Mouse (Mus musculus) limb, embryonic 10.5 days (tissue): ENCODE data around the gene Prkcq. TPM values are rescaled to one million over a fixed set of nuclear protein-coding genes. Genes with fewer than 3 reads are reported as not detected.

Experiments used
- DNase-seq: peaks from one replicate; pipeline ENCODE4 v3.0.0-alpha.2; 2017; ENCODE audit warnings: low spot score
- H3K27ac ChIP-seq: fragments of 300-500 bp; sonication (generic); 2 replicates; pipeline ENCODE4 v1.5.1; 2016; ENCODE audit warnings: mild to moderate bottlenecking
- H3K27me3 ChIP-seq: fragments of 300-500 bp; sonication (generic); 2 replicates; pipeline ENCODE4 v1.6.1; 2016; ENCODE audit warnings: low read depth, mild to moderate bottlenecking; ENCODE audit not compliant: poor library complexity, severe bottlenecking
- H3K36me3 ChIP-seq: fragments of 300-500 bp; sonication (generic); 2 replicates; pipeline ENCODE4 v1.6.1; 2016; ENCODE audit warnings: mild to moderate bottlenecking, moderate library complexity
- H3K4me1 ChIP-seq: fragments of 300-500 bp; sonication (generic); 2 replicates; pipeline ENCODE4 v1.6.1; 2016
- H3K4me3 ChIP-seq: fragments of 300-500 bp; sonication (generic); 2 replicates; pipeline ENCODE4 v1.5.1; 2016; ENCODE audit warnings: mild to moderate bottlenecking, moderate library complexity
- H3K9me3 ChIP-seq: fragments of 300-500 bp; sonication (generic); replicated peaks from 2 replicates; pipeline ENCODE4 v1.6.1; 2016; ENCODE audit warnings: mild to moderate bottlenecking
- WGBS: fragments of 180-500 bp; shearing (Covaris S2); methylation state at CpG from one replicate; pipeline ENCODE4 v1.1.7; 2016; 5-methylcytosine and 5-hydroxymethylcytosine counted together
- polyA plus RNA-seq: library from polyadenylated mRNA; unstranded; fragments of >200 nt; fragmentation: Nextera tagmentation; extraction: Ambion mirVana; gene quantifications from 2 replicates; pipeline ENCODE4 v1.2.1, GENCODE M21; 2016

The Prkcq gene
- polyA plus RNA-seq, 1 experiment from 2014 or later: 0.90 TPM

GRCm38 (mm10) chr2:11210241-11210916 is 38.5 kb downstream of the Prkcq start:
- Histone ChIP-seq H3K36me3 (no peaks in the 10 kb centered on the region), H3K9me3 (no peaks in the 10 kb centered on the region), H3K27me3 (no peaks in the 10 kb centered on the region), H3K4me3 (no peak overlapping the region), H3K27ac (no peak overlapping the region), H3K4me1 (no peaks in the 10 kb centered on the region)
- 76% methylated on average over 8 of the region's 8 CpGs for WGBS
- DNase-seq: no peak

GRCm38 (mm10) chr2:11211961-11212562 is 40.2 kb downstream of the Prkcq start:
- DNase-seq: no peak
- WGBS: 65% methylated on average over 7 of the region's 7 CpGs

GRCm38 (mm10) chr2:11216421-11216820 is 44.5 kb downstream of the Prkcq start:
- no peak for DNase-seq
- H3K36me3 ChIP-seq: no peaks in the 10 kb centered on the region
- 74% methylated on average over 4 of the region's 4 CpGs for WGBS
- H3K4me1 ChIP-seq: no peaks in the 10 kb centered on the region
- H3K27me3 ChIP-seq: no peaks in the 10 kb centered on the region
- H3K4me3 ChIP-seq: no peak overlapping the region
- no peaks in the 10 kb centered on the region for H3K9me3 ChIP-seq
- H3K27ac ChIP-seq: no peak overlapping the region

More at GRCm38 (mm10) chr2:11211961-11212562, 40.2 kb downstream of the Prkcq start:
- Histone ChIP-seq H3K4me1 (no peaks in the 10 kb centered on the region), H3K27me3 (no peaks in the 10 kb centered on the region), H3K36me3 (no peaks in the 10 kb centered on the region), H3K4me3 (no peak overlapping the region), H3K9me3 (no peaks in the 10 kb centered on the region), H3K27ac (no peak overlapping the region)

- Histone ChIP-seq H3K36me3 (no peaks in the 10 kb centered on the region), H3K9me3 (no peaks in the 10 kb centered on the region), H3K4me1 (no peaks in the 10 kb centered on the region), H3K4me3 (no peak overlapping the region), H3K27ac (no peak overlapping the region), H3K27me3 (no peaks in the 10 kb centered on the region)
- 76% methylated on average over 5 of the region's 5 CpGs for WGBS
- DNase-seq: no peak
Measured at GRCm38 (mm10) chr2:11216847-11217246, 44.9 kb downstream of the Prkcq start.

- H3K4me3 ChIP-seq: no peak overlapping the region
- no peak overlapping the region for H3K27ac ChIP-seq
- no peaks in the 10 kb centered on the region for H3K9me3 ChIP-seq
- no peaks in the 10 kb centered on the region for H3K4me1 ChIP-seq
- no peaks in the 10 kb centered on the region for H3K27me3 ChIP-seq
- H3K36me3 ChIP-seq: no peaks in the 10 kb centered on the region
- 86% methylated on average over 5 of the region's 5 CpGs for WGBS
- DNase-seq: no peak
Measured at GRCm38 (mm10) chr2:11218122-11218521, 46.2 kb downstream of the Prkcq start.

- Histone ChIP-seq H3K27me3 (no peaks in the 10 kb centered on the region), H3K36me3 (no peaks in the 10 kb centered on the region), H3K4me1 (no peaks in the 10 kb centered on the region), H3K4me3 (no peak overlapping the region), H3K9me3 (no peaks in the 10 kb centered on the region), H3K27ac (no peak overlapping the region)
- 97% methylated on average over 2 of the region's 2 CpGs for WGBS
- no peak for DNase-seq
Measured at GRCm38 (mm10) chr2:11219262-11219661, 47.4 kb downstream of the Prkcq start.

GRCm38 (mm10) chr2:11224808-11225484 is 53.0 kb downstream of the Prkcq start:
- Histone ChIP-seq H3K4me3 (no peak overlapping the region), H3K27me3 (no peaks in the 10 kb centered on the region), H3K4me1 (no peaks in the 10 kb centered on the region), H3K27ac (no peak overlapping the region), H3K9me3 (no peaks in the 10 kb centered on the region), H3K36me3 (no peaks in the 10 kb centered on the region)
- 88% methylated on average over 3 of the region's 3 CpGs for WGBS
- no peak for DNase-seq

- no peak for DNase-seq
- Histone ChIP-seq H3K27ac (no peak overlapping the region), H3K36me3 (no peaks in the 10 kb centered on the region), H3K4me1 (no peaks in the 10 kb centered on the region), H3K4me3 (no peak overlapping the region), H3K9me3 (no peaks in the 10 kb centered on the region), H3K27me3 (no peaks in the 10 kb centered on the region)
- WGBS: 87% methylated on average over 5 of the region's 5 CpGs
Measured at GRCm38 (mm10) chr2:11225485-11225876, 53.6 kb downstream of the Prkcq start.

- Histone ChIP-seq H3K4me1 (no peaks in the 10 kb centered on the region), H3K9me3 (no peaks in the 10 kb centered on the region), H3K4me3 (no peak overlapping the region), H3K27me3 (no peaks in the 10 kb centered on the region), H3K27ac (no peak overlapping the region), H3K36me3 (no peaks in the 10 kb centered on the region)
- DNase-seq: no peak
- WGBS: 91% methylated on average over 7 of the region's 7 CpGs
Measured at GRCm38 (mm10) chr2:11226555-11226954, 54.6 kb downstream of the Prkcq start.

GRCm38 (mm10) chr2:11229126-11229525 is 57.2 kb downstream of the Prkcq start:
- DNase-seq: no peak
- Histone ChIP-seq H3K27ac (no peak overlapping the region), H3K4me1 (no peaks in the 10 kb centered on the region), H3K36me3 (no peaks in the 10 kb centered on the region), H3K27me3 (no peaks in the 10 kb centered on the region), H3K4me3 (no peak overlapping the region), H3K9me3 (no peaks in the 10 kb centered on the region)
- WGBS: 74% methylated on average over 2 of the region's 2 CpGs

GRCm38 (mm10) chr2:11231118-11231517 is 59.2 kb downstream of the Prkcq start:
- Histone ChIP-seq H3K27me3 (no peaks in the 10 kb centered on the region), H3K36me3 (no peaks in the 10 kb centered on the region), H3K27ac (no peak overlapping the region), H3K4me1 (no peaks in the 10 kb centered on the region), H3K9me3 (no peaks in the 10 kb centered on the region), H3K4me3 (no peak overlapping the region)
- WGBS: 77% methylated on average over 3 of the region's 3 CpGs
- no peak for DNase-seq

GRCm38 (mm10) chr2:11231988-11232387 is 60.1 kb downstream of the Prkcq start:
- Histone ChIP-seq H3K36me3 (no peaks in the 10 kb centered on the region), H3K27ac (no peak overlapping the region), H3K27me3 (no peaks in the 10 kb centered on the region), H3K9me3 (no peaks in the 10 kb centered on the region), H3K4me3 (no peak overlapping the region), H3K4me1 (no peaks in the 10 kb centered on the region)
- no peak for DNase-seq
- 90% methylated on average over 5 of the region's 5 CpGs for WGBS

- Histone ChIP-seq H3K4me1 (no peaks in the 10 kb centered on the region), H3K36me3 (no peaks in the 10 kb centered on the region), H3K27me3 (no peaks in the 10 kb centered on the region), H3K27ac (no peak overlapping the region), H3K9me3 (no peaks in the 10 kb centered on the region), H3K4me3 (no peak overlapping the region)
- WGBS: 94% methylated on average over 4 of the region's 4 CpGs
- no peak for DNase-seq
Measured at GRCm38 (mm10) chr2:11238254-11238653, 66.3 kb downstream of the Prkcq start.
